In genomic region chr12:110854786-110855737, GRCm38 (mm10) we compare ENCODE assay signal across 12 mouse cellular contexts. TPM values are rescaled to one million over a fixed set of nuclear protein-coding genes. Genes with fewer than 3 reads are reported as not detected.
DNase-seq lines count a peak whose midpoint lies in the region; ATAC-seq and TF ChIP-seq lines count a peak whose summit lies in the region.
"Had no signal": no experiment of that assay in that cellular context is flagged by ENCODE, and none has a peak within 500 bp of the region (broad histone marks: within the 10 kb centered on the region; RNA-seq: fewer than 3 reads in every experiment).

No protein-coding gene starts in this region.

- TF ChIP-seq EP300 in MEL (IDR thresholded peaks at IDR 0.05; ENCODE audit: low read depth in 1 of 2, low read length in 2 of 2), result no peak

- TF ChIP-seq POLR2A in MEL (IDR thresholded peaks at IDR 0.05; ENCODE audit: control insufficient read depth in 1 of 2, insufficient read depth in 1 of 2, low read depth in 1 of 2, low read length in 2 of 2, poor library complexity in 1 of 2), result no peak
- TF ChIP-seq POLR2A in small intestine, adult 2 months (IDR thresholded peaks at IDR 0.05; ENCODE audit: low read depth, low read length), result no peak

- no peak for TF ChIP-seq RAD21 in MEL (IDR thresholded peaks at IDR 0.05; ENCODE audit: low read depth, low read length)

- ATAC-seq in granulocyte monocyte progenitor cell, adult 5-6 weeks (replicated peaks; ENCODE audit: poor library complexity, severe bottlenecking), result peak; percentile 34
- ATAC-seq: liver, postnatal 0 days had no signal

- H3K79me2 ChIP-seq in MEL (ENCODE audit: control insufficient read depth, insufficient read depth, low read length, poor library complexity), result peaks cover 6% of the 10 kb centered on the region; the same call in 1 of the 2 replicates

- H3K27ac ChIP-seq in MEL (ENCODE audit: control insufficient read depth, low read depth, low read length), result 0 out of 2 replicates have a peak overlapping the region, but pooled peaks have one; percentile 10
- peak overlapping the region; percentile 10; the same call in 1 of the 2 replicates for H3K27ac ChIP-seq in small intestine, adult 2 months (ENCODE audit: insufficient read depth, low read depth, low read length)

- TF ChIP-seq CTCF in MEL (IDR thresholded peaks at IDR 0.05 in 2 of 3, conservative IDR thresholded peaks at IDR 0.05 in 1 of 3; ENCODE audit: control insufficient read depth in 1 of 3, insufficient read depth in 1 of 3, low read depth in 2 of 3, low read length in 3 of 3, poor library complexity in 1 of 3, severe bottlenecking in 1 of 3), result no peak
- no peak for TF ChIP-seq CTCF in small intestine, adult 2 months (IDR thresholded peaks at IDR 0.05; ENCODE audit: extremely low read depth, insufficient read length, insufficient replicate concordance, low read depth, low read length)

- H3K4me3 ChIP-seq in MEL (ENCODE audit: control insufficient read depth in 1 of 2, insufficient read depth in 1 of 2, low read depth in 2 of 2, low read length in 2 of 2), result no peak overlapping the region
- peak overlapping the region; percentile 41 for H3K4me3 ChIP-seq in small intestine, adult 2 months (ENCODE audit: low read depth, low read length)
- H3K4me3 ChIP-seq: megakaryocyte, embryonic 14.5 days had no signal

- peaks cover 0 to 23% of the 10 kb centered on the region in 2 experiments; a peak in 2 of 4 replicates for H3K36me3 ChIP-seq in MEL (ENCODE audit: control insufficient read depth in 1 of 2, insufficient read depth in 2 of 2, low read length in 2 of 2)
- H3K36me3 ChIP-seq in small intestine, adult 2 months (ENCODE audit: control insufficient read depth, insufficient read depth, low read length), result peaks cover 7% of the 10 kb centered on the region; the same call in 1 of the 2 replicates

- H3K9me3 ChIP-seq in MEL (replicated peaks; ENCODE audit: insufficient read depth, low read length), result no peaks in the 10 kb centered on the region
- H3K9me3 ChIP-seq: megakaryocyte, embryonic 14.5 days had no signal

- peaks cover 5 to 49% of the 10 kb centered on the region in 2 experiments for H3K4me1 ChIP-seq in MEL (ENCODE audit: control insufficient read depth in 1 of 2, insufficient read depth in 2 of 2, low read length in 2 of 2)
- peaks cover 8% of the 10 kb centered on the region for H3K4me1 ChIP-seq in small intestine, adult 2 months (ENCODE audit: control insufficient read depth, insufficient read depth, insufficient read length, low read length)

- 0 out of 2 replicates have a peak overlapping the region, but pooled peaks have one; percentile 8 for H3K9ac ChIP-seq in MEL (ENCODE audit: control insufficient read depth, low read depth, low read length, poor library complexity, severe bottlenecking)
- H3K9ac ChIP-seq: liver, postnatal 0 days had no signal

- peak; percentile 42 for DNase-seq in lung, postnatal 36 days
- no peak for DNase-seq in lung, postnatal 25 days (ENCODE audit: low spot score)
- DNase-seq in MEL (ENCODE audit: low read depth, low spot score), result peak; percentile 76
- no peak for DNase-seq in urinary bladder, postnatal 14 days (ENCODE audit: low spot score)
- DNase-seq in retina, postnatal 1 day, result no peak
- DNase-seq: cerebellum, postnatal 14 days; kidney, postnatal 25 days; layer of hippocampus, postnatal 36 days; liver, postnatal 0 days had no signal

- no peaks in the 10 kb centered on the region for H3K27me3 ChIP-seq in MEL (ENCODE audit: control insufficient read depth in 1 of 2, insufficient read depth in 2 of 2, low read length in 2 of 2)
- no peaks in the 10 kb centered on the region for H3K27me3 ChIP-seq in small intestine, adult 2 months (ENCODE audit: control insufficient read depth, insufficient read depth, low read length)
- H3K27me3 ChIP-seq: megakaryocyte, embryonic 14.5 days had no signal

- WGBS in small intestine, adult 2 months, result 85% methylated on average over 32 of the region's 32 CpGs

TF ChIP-seq in MEL, 35 proteins besides CTCF, POLR2A, EP300 and RAD21:
- TF ChIP-seq USF2 (IDR thresholded peaks at IDR 0.05; ENCODE audit: borderline replicate concordance in 1 of 2, insufficient read depth in 1 of 2, low read depth in 1 of 2, low read length in 2 of 2) (no peak), TCF12 (IDR thresholded peaks at IDR 0.05; ENCODE audit: low read depth, low read length) (no peak), ZC3H11A (IDR thresholded peaks at IDR 0.05; ENCODE audit: low read depth, low read length) (no peak), SIN3A (IDR thresholded peaks at IDR 0.05; ENCODE audit: low read length) (0 out of 2 replicates have a peak, but pooled peaks have one; percentile 22), E2F4 (IDR thresholded peaks at IDR 0.05; ENCODE audit: borderline replicate concordance, low read depth, low read length) (no peak), MYC (IDR thresholded peaks at IDR 0.05; ENCODE audit: low read depth, low read length) (no peak), NELFE (IDR thresholded peaks at IDR 0.05; ENCODE audit: low read depth, low read length) (no peak), ELF1 (IDR thresholded peaks at IDR 0.05; ENCODE audit: low read depth, low read length) (0 out of 2 replicates have a peak, but pooled peaks have one; percentile 24), NRF1 (IDR thresholded peaks at IDR 0.05; ENCODE audit: insufficient read depth, low read depth, low read length, poor library complexity, severe bottlenecking) (no peak), POLR2AphosphoS2 (IDR thresholded peaks at IDR 0.05; ENCODE audit: low read length) (no peak), RCOR1 (IDR thresholded peaks at IDR 0.05; ENCODE audit: low read depth, low read length) (no peak)

RNA-seq across cellular contexts. Expression of gene Zfp839, which starts 5.0 kb away (rescaled TPM):
- 2.7 and 4.2 TPM in 2 replicates for total RNA-seq in MEL (2012; rRNA removed)
- 1 to 10 TPM in 1 of 2 experiments, not detected in 1; 5.0 TPM for polyA plus RNA-seq in MEL (2012; ENCODE audit: insufficient read depth in 1 of 2, insufficient read length in 2 of 2, low read depth in 1 of 2, low replicate concordance in 2 of 2, missing spikeins in 1 of 2)
- total RNA-seq in granulocyte monocyte progenitor cell, adult 5-6 weeks (2014; fragmentation: Nextera tagmentation), result 6.4 and 8.4 TPM in 2 replicates
- 4.7 and 6.6 TPM in 2 replicates for total RNA-seq in granulocyte monocyte progenitor cell, adult 5-6 weeks (2017)
- 2.1 and 3.2 TPM in 2 replicates for polyA plus RNA-seq in small intestine, adult 2 months (2012; rRNA removed)

RNA-seq across cellular contexts. Expression of gene Mok, which starts 14.3 kb away (rescaled TPM):
- total RNA-seq in MEL (2012; rRNA removed), result 0.39 and 1.2 TPM in 2 replicates
- polyA plus RNA-seq in MEL (2012; ENCODE audit: insufficient read depth in 1 of 2, insufficient read length in 2 of 2, low read depth in 1 of 2, low replicate concordance in 2 of 2, missing spikeins in 1 of 2), result 1 to 10 TPM in 1 of 2 experiments, not detected in 1; 1.6 TPM
- total RNA-seq in granulocyte monocyte progenitor cell, adult 5-6 weeks (2014; fragmentation: Nextera tagmentation), result 1.5 TPM in 2 replicates
- 2.6 and 2.9 TPM in 2 replicates for total RNA-seq in granulocyte monocyte progenitor cell, adult 5-6 weeks (2017)
- polyA plus RNA-seq in small intestine, adult 2 months (2012; rRNA removed), result 0.17 and 0.81 TPM in 2 replicates

RNA-seq across cellular contexts. Expression of gene Cinp, which starts 33.9 kb away (rescaled TPM):
- total RNA-seq in MEL (2012; rRNA removed), result 189 and 210 TPM in 2 replicates
- 100 to 1,000 TPM in 1 of 2 experiments, not detected in 1; 162 TPM for polyA plus RNA-seq in MEL (2012; ENCODE audit: insufficient read depth in 1 of 2, insufficient read length in 2 of 2, low read depth in 1 of 2, low replicate concordance in 2 of 2, missing spikeins in 1 of 2)
- 53.0 and 54.1 TPM in 2 replicates for total RNA-seq in granulocyte monocyte progenitor cell, adult 5-6 weeks (2014; fragmentation: Nextera tagmentation)
- total RNA-seq in granulocyte monocyte progenitor cell, adult 5-6 weeks (2017), result 80.7 and 82.3 TPM in 2 replicates
- 19.4 and 20.4 TPM in 2 replicates for polyA plus RNA-seq in small intestine, adult 2 months (2012; rRNA removed)

RNA-seq across cellular contexts. Expression of gene Tecpr2, which starts 34.0 kb away (rescaled TPM):
- 5.9 and 6.0 TPM in 2 replicates for total RNA-seq in MEL (2012; rRNA removed)
- 1 to 10 TPM in 1 of 2 experiments, not detected in 1; 5.8 TPM for polyA plus RNA-seq in MEL (2012; ENCODE audit: insufficient read depth in 1 of 2, insufficient read length in 2 of 2, low read depth in 1 of 2, low replicate concordance in 2 of 2, missing spikeins in 1 of 2)
- total RNA-seq in granulocyte monocyte progenitor cell, adult 5-6 weeks (2014; fragmentation: Nextera tagmentation), result 6.6 and 8.5 TPM in 2 replicates
- 5.0 and 5.1 TPM in 2 replicates for total RNA-seq in granulocyte monocyte progenitor cell, adult 5-6 weeks (2017)
- polyA plus RNA-seq in small intestine, adult 2 months (2012; rRNA removed), result 2.2 and 2.5 TPM in 2 replicates

Comparison
In these comparisons a context has a peak if more than half of its experiments do, and no peak if none do; other contexts are left out.
1. DNase-seq: peak in lung, postnatal 36 days (single experiment) and MEL (single experiment); none in lung, postnatal 25 days (single experiment), urinary bladder, postnatal 14 days (single experiment) and retina, postnatal 1 day (single experiment).